21 mouse cellular contexts compared by ENCODE assay signal in genomic region chr2:145753973-145754372, GRCm38 (mm10).
"Had no signal": no experiment of that assay in that cellular context is flagged by ENCODE, and none has a peak within 500 bp of the region (broad histone marks: within the 10 kb centered on the region; RNA-seq: fewer than 3 reads in every experiment).

No protein-coding gene starts in this region.

- H3K36me3 ChIP-seq: lung, embryonic 15.5 days; midbrain, embryonic 12.5 days; neural tube, embryonic 13.5 days; neural tube, embryonic 15.5 days had no signal

- H3K4me3 ChIP-seq: lung, embryonic 15.5 days; megakaryocyte, embryonic 14.5 days; midbrain, embryonic 12.5 days; myocyte; neural tube, embryonic 13.5 days; neural tube, embryonic 15.5 days had no signal

- ATAC-seq: lung, postnatal 0 days; midbrain, embryonic 16.5 days had no signal

- DNase-seq: lung, adult 2 months; lung, postnatal 14 days; lung, postnatal 36 days; midbrain, embryonic 14.5 days; retina, postnatal 1 day; right cerebral cortex, adult 18-20 months; right cerebral cortex, postnatal 25 days; right cerebral cortex, postnatal 4 days; spleen, adult 18-20 months; thymus, adult 18-20 months; thymus, postnatal 14 days; thymus, postnatal 36 days had no signal

- H3K9ac ChIP-seq: lung, embryonic 15.5 days; midbrain, embryonic 12.5 days; neural tube, embryonic 13.5 days; neural tube, embryonic 15.5 days had no signal

- H3K9me3 ChIP-seq: lung, embryonic 15.5 days; megakaryocyte, embryonic 14.5 days; midbrain, embryonic 12.5 days; neural tube, embryonic 13.5 days; neural tube, embryonic 15.5 days had no signal

- H3K27ac ChIP-seq: lung, embryonic 15.5 days; macrophage; midbrain, embryonic 12.5 days; neural tube, embryonic 13.5 days; neural tube, embryonic 15.5 days had no signal

- H3K27me3 ChIP-seq: lung, embryonic 15.5 days; neural tube, embryonic 13.5 days; neural tube, embryonic 15.5 days had no signal

- H3K4me1 ChIP-seq: lung, embryonic 15.5 days; midbrain, embryonic 12.5 days; neural tube, embryonic 15.5 days had no signal

- H3K4me2 ChIP-seq: lung, embryonic 15.5 days; midbrain, embryonic 12.5 days; neural tube, embryonic 13.5 days; neural tube, embryonic 15.5 days had no signal
